Mouse (Mus musculus) bone marrow macrophage, adult 2 months (primary cell): Measurements from ENCODE around the gene Serinc2.

ENCODE experiments used
- CTCF ChIP-seq: IDR thresholded peaks from 2 replicates; pipeline ENCODE4 v1.5.1; 2012; ENCODE audit warnings: low read depth, mild to moderate bottlenecking, low read length, moderate library complexity
- POLR2A ChIP-seq: IDR thresholded peaks from 2 replicates; pipeline ENCODE4 v1.6.1; 2012; ENCODE audit warnings: mild to moderate bottlenecking, low read depth, low read length, borderline replicate concordance

- TF ChIP-seq CTCF (no peak), POLR2A (no peak)
Measured at GRCm38 (mm10) chr4:130309254-130309653, 30.2 kb upstream of the Serinc2 start.
